Mouse (Mus musculus) embryonic fibroblast, embryonic 13.5 days (primary cell): Measurements from ENCODE around the gene Ppm1h.

Source experiments
- CTCF ChIP-seq: IDR thresholded peaks from 2 replicates; pipeline ENCODE4 v1.5.1; 2011; ENCODE audit warnings: mild to moderate bottlenecking, control low read depth, low read length, moderate library complexity, borderline replicate concordance; ENCODE audit not compliant: insufficient read depth
- POLR2A ChIP-seq: IDR thresholded peaks from 2 replicates; pipeline ENCODE4 v1.6.1; 2011; ENCODE audit warnings: low read depth, mild to moderate bottlenecking, control low read depth, low read length, moderate library complexity

DNA sequence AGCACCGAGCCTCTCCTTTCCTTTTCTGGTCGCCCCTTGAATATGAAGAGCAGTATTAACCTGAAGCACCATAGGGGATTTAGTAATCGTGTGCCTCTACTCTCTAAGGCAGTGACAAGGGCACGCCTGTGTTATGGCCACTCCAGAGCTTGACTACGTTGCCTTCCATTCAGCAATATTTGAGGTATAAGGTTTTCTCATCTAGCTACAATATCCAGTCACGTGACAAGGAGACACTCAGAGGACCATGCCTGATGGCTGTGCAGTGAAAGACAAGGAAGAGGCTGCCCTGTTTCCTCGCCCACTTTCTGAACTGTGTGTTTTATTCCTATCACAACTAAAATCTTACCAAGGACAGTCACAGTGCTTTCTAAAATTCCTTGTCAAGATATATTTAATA, 309.8 kb downstream of the Ppm1h start:
- no peak for TF ChIP-seq POLR2A
- no peak for TF ChIP-seq CTCF
